Mouse (Mus musculus) embryo, embryonic 9.5 days (tissue): ENCODE measurements at regions not wholly inside any gene's neighbourhood (a gene's known extent, or its start where the extent isn't known, plus 50 kb on each side); places are given as distances from the start of the nearest gene placed in this dataset.

ENCODE experiments used
- DNase-seq: peaks from one replicate; pipeline ENCODE4 v3.0.0-alpha.2; 2017; ENCODE audit errors: extremely low spot score

- no peak for DNase-seq
Observed at GRCm38 (mm10) chr19:26475197-26475596, 129.7 kb upstream of the Smarca2 start.

- no peak for DNase-seq
Observed at GRCm38 (mm10) chr19:26475754-26476153, 129.1 kb upstream of the Smarca2 start.

- DNase-seq, result peak; percentile 28
Observed at GRCm38 (mm10) chr19:26478055-26478737, 126.7 kb upstream of the Smarca2 start.

- no peak for DNase-seq
Observed at GRCm38 (mm10) chr19:26484322-26484721, 120.5 kb upstream of the Smarca2 start.

GRCm38 (mm10) chr19:26492806-26493205, 112.0 kb upstream of the Smarca2 start:
- no peak for DNase-seq

GRCm38 (mm10) chr19:26501064-26501463, 103.8 kb upstream of the Smarca2 start:
- DNase-seq, result no peak

GRCm38 (mm10) chr19:26504027-26504426, 100.8 kb upstream of the Smarca2 start:
- DNase-seq, result no peak

- DNase-seq, result no peak
Observed at GRCm38 (mm10) chr19:26506802-26507201, 98.0 kb upstream of the Smarca2 start.

GRCm38 (mm10) chr19:26507986-26508385, 96.9 kb upstream of the Smarca2 start:
- DNase-seq, result no peak

- DNase-seq, result no peak
Observed at GRCm38 (mm10) chr19:26508616-26509015, 96.2 kb upstream of the Smarca2 start.

GRCm38 (mm10) chr19:26509240-26509639, 95.6 kb upstream of the Smarca2 start:
- no peak for DNase-seq

GRCm38 (mm10) chr19:26510185-26510584, 94.7 kb upstream of the Smarca2 start:
- DNase-seq, result no peak

- DNase-seq, result no peak
Observed at GRCm38 (mm10) chr19:26510887-26511286, 94.0 kb upstream of the Smarca2 start.

GRCm38 (mm10) chr19:26511756-26512155, 93.1 kb upstream of the Smarca2 start:
- DNase-seq, result no peak

- no peak for DNase-seq
Observed at GRCm38 (mm10) chr19:26524583-26524982, 80.3 kb upstream of the Smarca2 start.

- DNase-seq, result no peak
Observed at GRCm38 (mm10) chr19:26531390-26531789, 73.5 kb upstream of the Smarca2 start.

- no peak for DNase-seq
Observed at GRCm38 (mm10) chr19:26532509-26532908, 72.3 kb upstream of the Smarca2 start.

- DNase-seq, result no peak
Observed at GRCm38 (mm10) chr19:26545671-26546070, 59.2 kb upstream of the Smarca2 start.

GRCm38 (mm10) chr19:26547522-26547921, 57.3 kb upstream of the Smarca2 start:
- DNase-seq, result no peak

GRCm38 (mm10) chr19:26548562-26549270, 56.1 kb upstream of the Smarca2 start:
- DNase-seq, result no peak

GRCm38 (mm10) chr19:26550299-26550698, 54.6 kb upstream of the Smarca2 start:
- DNase-seq, result no peak
